Mouse (Mus musculus) small intestine, adult 2 months (tissue): Measurements from ENCODE around the gene Arsg. TPM values are rescaled to one million over a fixed set of nuclear protein-coding genes. Genes with fewer than 3 reads are reported as not detected.

Experiments used
- H3K27ac ChIP-seq: fragments of 200-500 bp; 2 replicates; pipeline ENCODE4 v1.5.1; 2012; ENCODE audit warnings: low read depth, low read length, control low read depth, inconsistent platforms; ENCODE audit not compliant: insufficient read depth
- H3K27me3 ChIP-seq: fragments of 200-500 bp; 2 replicates; pipeline ENCODE4 v1.6.1; 2012; ENCODE audit warnings: mild to moderate bottlenecking, moderate library complexity, low read length, inconsistent platforms; ENCODE audit not compliant: control insufficient read depth, insufficient read depth
- H3K36me3 ChIP-seq: fragments of 200-500 bp; 2 replicates; pipeline ENCODE4 v1.6.1; 2012; ENCODE audit warnings: mild to moderate bottlenecking, low read length, control low read depth, inconsistent platforms; ENCODE audit not compliant: control insufficient read depth, insufficient read depth
- H3K4me1 ChIP-seq: fragments of 200-500 bp; 2 replicates; pipeline ENCODE4 v1.6.1; 2012; ENCODE audit warnings: low read length, inconsistent platforms, mixed read lengths; ENCODE audit not compliant: control insufficient read depth, insufficient read depth, insufficient read length
- H3K4me3 ChIP-seq: fragments of 200-500 bp; 2 replicates; pipeline ENCODE4 v1.5.1; 2012; ENCODE audit warnings: low read depth, mild to moderate bottlenecking, control low read depth, inconsistent platforms, low read length, moderate library complexity
- CTCF ChIP-seq: fragments of 200-500 bp; IDR thresholded peaks from 2 replicates; pipeline ENCODE4 v1.5.1; 2012; ENCODE audit warnings: low read depth, mild to moderate bottlenecking, control low read depth, inconsistent platforms, low read length, moderate library complexity, mixed read lengths; ENCODE audit not compliant: insufficient replicate concordance, insufficient read length; ENCODE audit errors: extremely low read depth
- POLR2A ChIP-seq: fragments of 200-500 bp; IDR thresholded peaks from 2 replicates; pipeline ENCODE4 v1.6.1; 2012; ENCODE audit warnings: low read depth, mild to moderate bottlenecking, control low read depth, inconsistent platforms, low read length, moderate library complexity
- WGBS: fragments of 180-500 bp; shearing (Covaris S2); methylation state at CpG from one replicate; pipeline ENCODE4 v1.1.7; 2018; 5-methylcytosine and 5-hydroxymethylcytosine counted together
- polyA plus RNA-seq: library from polyadenylated mRNA; depleted of rRNA; stranded (reverse); fragments of >200 nt; gene quantifications from 2 replicates; pipeline ENCODE4 v1.2.3, GENCODE M21; 2012

The Arsg gene
- polyA plus RNA-seq, 1 experiment = 3.1 TPM

- no peaks in the 10 kb centered on the region for H3K36me3 ChIP-seq
- WGBS = 96% methylated on average over 4 of the region's 4 CpGs
Measured at GRCm38 (mm10) chr11:109475717-109476116, 2.5 kb downstream of the Arsg start.

DNA sequence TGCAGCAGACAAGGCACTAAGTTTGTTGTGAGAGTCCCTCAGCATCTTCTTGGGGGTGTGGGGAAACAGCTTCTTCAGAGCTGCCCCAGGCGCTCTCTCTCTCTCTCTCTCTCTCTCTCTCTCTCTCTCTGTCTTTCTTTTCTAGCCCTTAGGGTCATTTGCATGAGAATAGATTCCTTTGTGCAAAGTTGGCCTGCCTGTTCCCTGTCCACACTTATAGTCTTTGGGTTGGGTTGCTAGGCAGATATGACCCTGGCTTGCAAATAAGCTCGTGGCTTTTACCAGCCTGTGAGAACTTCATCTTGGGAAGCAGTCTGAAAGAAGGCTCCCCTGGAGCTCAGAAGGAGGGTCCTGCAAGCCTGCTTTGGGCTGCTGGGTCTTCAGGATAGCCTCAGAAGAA is 3.1 kb downstream of the Arsg start:
- TF ChIP-seq CTCF (no peak), POLR2A (no peak)
- 84% methylated on average over 2 of the region's 2 CpGs for WGBS

More at GRCm38 (mm10) chr11:109475717-109476116, 2.5 kb downstream of the Arsg start:
- Histone ChIP-seq H3K27me3 (no peaks in the 10 kb centered on the region), H3K4me1 (peaks cover 9% of the 10 kb centered on the region), H3K4me3 (no peak overlapping the region), H3K27ac (no peak overlapping the region)
- no peak for TF ChIP-seq POLR2A
- TF ChIP-seq CTCF = no peak

GRCm38 (mm10) chr11:109476653-109477052 is 3.5 kb downstream of the Arsg start:
- no peak overlapping the region for H3K27ac ChIP-seq
- no peaks in the 10 kb centered on the region for H3K27me3 ChIP-seq
- no peak for TF ChIP-seq CTCF
- no peak for TF ChIP-seq POLR2A
- no peaks in the 10 kb centered on the region for H3K36me3 ChIP-seq
- peaks cover 9% of the 10 kb centered on the region for H3K4me1 ChIP-seq
- no peak overlapping the region for H3K4me3 ChIP-seq
- 88% methylated on average over 6 of the region's 6 CpGs for WGBS

More for the DNA sequence above, 3.1 kb downstream of the Arsg start:
- no peak overlapping the region for H3K4me3 ChIP-seq
- no peak overlapping the region for H3K27ac ChIP-seq
- H3K4me1 ChIP-seq = peaks cover 9% of the 10 kb centered on the region
- H3K27me3 ChIP-seq = no peaks in the 10 kb centered on the region
- no peaks in the 10 kb centered on the region for H3K36me3 ChIP-seq

DNA sequence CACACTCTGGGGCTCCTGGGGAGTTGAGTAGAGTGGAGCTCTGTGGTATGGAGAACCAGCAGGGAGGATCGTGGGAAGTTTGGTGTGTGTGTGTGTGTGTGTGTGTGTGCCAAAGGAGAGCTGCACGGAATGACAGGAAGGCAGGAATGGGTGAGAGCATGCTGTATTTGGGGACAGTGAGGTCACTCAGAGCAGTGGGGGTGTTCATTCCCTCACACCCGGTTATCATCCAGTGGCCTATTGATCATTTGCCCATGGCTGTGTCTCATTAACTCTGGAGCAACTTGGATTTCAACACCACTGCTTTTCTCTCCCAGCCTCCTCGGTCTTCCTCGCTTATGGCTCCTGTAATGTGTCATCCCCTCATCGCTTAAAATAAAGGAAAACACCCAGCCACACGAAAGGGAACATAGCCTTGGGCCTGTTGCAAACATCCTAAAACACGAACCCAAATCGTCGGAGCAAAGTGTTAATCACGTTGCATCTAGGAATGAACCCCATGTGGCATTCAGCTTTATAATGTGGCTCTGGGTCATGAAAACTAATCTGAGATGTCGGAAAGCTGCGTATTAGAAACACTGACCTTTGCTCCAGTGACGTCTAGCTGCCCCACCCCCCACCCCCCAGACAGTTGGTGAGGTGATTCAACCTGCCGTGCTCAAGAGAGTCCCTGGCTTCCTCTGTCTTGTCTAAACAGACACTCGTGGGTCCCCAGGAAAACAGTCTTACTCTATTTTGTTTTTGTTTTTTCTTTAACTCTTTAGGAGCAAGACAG is 4.6 kb downstream of the Arsg start:
- Histone ChIP-seq H3K27me3 (no peaks in the 10 kb centered on the region), H3K4me1 (peaks cover 5% of the 10 kb centered on the region; the same call in 1 of the 2 replicates), H3K4me3 (no peak overlapping the region), H3K36me3 (no peaks in the 10 kb centered on the region), H3K27ac (no peak overlapping the region)
- 34% methylated on average over 16 of the region's 16 CpGs for WGBS
- TF ChIP-seq POLR2A (no peak), CTCF (no peak)

- no peak for TF ChIP-seq CTCF
- TF ChIP-seq POLR2A = no peak
- Histone ChIP-seq H3K27ac (no peak overlapping the region), H3K4me1 (peaks cover 5% of the 10 kb centered on the region; the same call in 1 of the 2 replicates), H3K4me3 (no peak overlapping the region), H3K27me3 (no peaks in the 10 kb centered on the region), H3K36me3 (no peaks in the 10 kb centered on the region)
- 66% methylated on average over 16 of the region's 16 CpGs for WGBS
Measured at GRCm38 (mm10) chr11:109479575-109480285, 6.6 kb downstream of the Arsg start.

GRCm38 (mm10) chr11:109480440-109480839 is 7.3 kb downstream of the Arsg start:
- Histone ChIP-seq H3K27ac (no peak overlapping the region), H3K27me3 (no peaks in the 10 kb centered on the region), H3K36me3 (no peaks in the 10 kb centered on the region), H3K4me3 (no peak overlapping the region), H3K4me1 (peaks cover 11% of the 10 kb centered on the region; the same call in 1 of the 2 replicates)
- WGBS = 70% methylated on average over 8 of the region's 8 CpGs
- TF ChIP-seq POLR2A (no peak), CTCF (no peak)
